Mouse (Mus musculus) liver, embryonic 14.5 days (tissue): ENCODE measurements around the gene Dnah5. TPM values are rescaled to one million over a fixed set of nuclear protein-coding genes. Genes with fewer than 3 reads are reported as not detected.

Experiments used
- ATAC-seq: fragments of 200-750 bp; cut with Nextera tagmentation; 2 replicates; pipeline ENCODE4 v1.8.0; 2017; ENCODE audit warnings: moderate number of reproducible peaks, mild to moderate bottlenecking, moderate library complexity; ENCODE audit not compliant: insufficient read depth
- DNase-seq, 3 experiments: peaks; one replicate each; pipeline ENCODE4 v3.0.0-alpha.2; 2012 to 2013; ENCODE audit warnings: low read depth in 3 of 3, low spot score in 3 of 3
- H3K27ac ChIP-seq: fragments of 300-500 bp; sonication (generic); 2 replicates; pipeline ENCODE4 v1.5.1; 2014; ENCODE audit warnings: moderate library complexity, mild to moderate bottlenecking, control low read depth, inconsistent platforms
- H3K27me3 ChIP-seq: fragments of 300-500 bp; sonication (generic); 2 replicates; pipeline ENCODE4 v1.6.1; 2014; ENCODE audit warnings: mild to moderate bottlenecking, low read length, moderate library complexity; ENCODE audit not compliant: control insufficient read depth, insufficient read depth
- H3K36me3 ChIP-seq: fragments of 300-500 bp; sonication (generic); replicated peaks from 2 replicates; pipeline ENCODE4 v1.6.1; 2014; ENCODE audit warnings: low read depth; ENCODE audit not compliant: control insufficient read depth, insufficient read depth
- H3K4me1 ChIP-seq, 2 experiments: fragments of 200-500 bp in 1 of 2; fragments of 300-500 bp in 1 of 2; sonication (generic) in 1 of 2; replicated peaks; 2 replicates each; pipeline ENCODE4 v1.6.1; 2012 to 2014; ENCODE audit warnings: antibody characterized with exemption in 1 of 2, inconsistent platforms in 1 of 2, low read length in 1 of 2; ENCODE audit not compliant: control insufficient read depth in 2 of 2, insufficient read depth in 2 of 2
- H3K4me2 ChIP-seq: fragments of 300-500 bp; sonication (generic); 2 replicates; pipeline ENCODE4 v1.6.1; 2014; ENCODE audit warnings: low read depth, mild to moderate bottlenecking, control low read depth, moderate library complexity
- H3K4me3 ChIP-seq, 2 experiments: fragments of 200-500 bp in 1 of 2; fragments of 300-500 bp in 1 of 2; sonication (generic) in 1 of 2; 2 replicates each; pipeline ENCODE4 v1.5.1; 2012 to 2014; ENCODE audit warnings: low read depth in 2 of 2, low read length in 2 of 2, mild to moderate bottlenecking in 2 of 2, control low read depth in 1 of 2, inconsistent platforms in 1 of 2, moderate library complexity in 1 of 2; ENCODE audit not compliant: insufficient read depth in 1 of 2
- H3K9ac ChIP-seq: fragments of 300-500 bp; sonication (generic); replicated peaks from 2 replicates; pipeline ENCODE4 v1.6.1; 2014; ENCODE audit warnings: mild to moderate bottlenecking, control low read depth, moderate library complexity
- H3K9me3 ChIP-seq: fragments of 300-500 bp; sonication (generic); 2 replicates; pipeline ENCODE4 v1.6.1; 2016; ENCODE audit warnings: low read length, mixed read lengths; ENCODE audit not compliant: control insufficient read depth
- CTCF ChIP-seq: IDR thresholded peaks from 2 replicates; pipeline ENCODE4 v1.5.1; 2016; ENCODE audit warnings: antibody characterized with exemption, low read depth, control low read depth
- EP300 ChIP-seq: IDR thresholded peaks from 2 replicates; pipeline ENCODE4 v1.6.1; 2016; ENCODE audit warnings: antibody characterized with exemption, low read depth
- WGBS: fragments of 180-500 bp; shearing (Covaris S2); extraction: QIAGEN DNeasy Blood & Tissue Kit; methylation state at CpG from one replicate; pipeline ENCODE4 v1.1.7; 2014; ENCODE audit not compliant: insufficient replicate concordance; 5-methylcytosine and 5-hydroxymethylcytosine counted together
- polyA plus RNA-seq, 2 experiments: library from polyadenylated mRNA; depleted of rRNA in 1 of 2; stranded (reverse) in 1 of 2; unstranded in 1 of 2; fragments of >200 nt; fragmentation: Nextera tagmentation in 1 of 2; extraction: Ambion mirVana in 1 of 2; gene quantifications; 2 replicates each; pipeline versions ENCODE4 v1.2.1 to v1.2.3; 2012 to 2014

Dnah5 gene
- polyA plus RNA-seq (2012; rRNA removed) (under 0.01 TPM in 1 of 2 replicates, not detected in the other), polyA plus RNA-seq (2014; fragmentation: Nextera tagmentation; extraction: Ambion mirVana) (not detected in 2 replicates)

DNA sequence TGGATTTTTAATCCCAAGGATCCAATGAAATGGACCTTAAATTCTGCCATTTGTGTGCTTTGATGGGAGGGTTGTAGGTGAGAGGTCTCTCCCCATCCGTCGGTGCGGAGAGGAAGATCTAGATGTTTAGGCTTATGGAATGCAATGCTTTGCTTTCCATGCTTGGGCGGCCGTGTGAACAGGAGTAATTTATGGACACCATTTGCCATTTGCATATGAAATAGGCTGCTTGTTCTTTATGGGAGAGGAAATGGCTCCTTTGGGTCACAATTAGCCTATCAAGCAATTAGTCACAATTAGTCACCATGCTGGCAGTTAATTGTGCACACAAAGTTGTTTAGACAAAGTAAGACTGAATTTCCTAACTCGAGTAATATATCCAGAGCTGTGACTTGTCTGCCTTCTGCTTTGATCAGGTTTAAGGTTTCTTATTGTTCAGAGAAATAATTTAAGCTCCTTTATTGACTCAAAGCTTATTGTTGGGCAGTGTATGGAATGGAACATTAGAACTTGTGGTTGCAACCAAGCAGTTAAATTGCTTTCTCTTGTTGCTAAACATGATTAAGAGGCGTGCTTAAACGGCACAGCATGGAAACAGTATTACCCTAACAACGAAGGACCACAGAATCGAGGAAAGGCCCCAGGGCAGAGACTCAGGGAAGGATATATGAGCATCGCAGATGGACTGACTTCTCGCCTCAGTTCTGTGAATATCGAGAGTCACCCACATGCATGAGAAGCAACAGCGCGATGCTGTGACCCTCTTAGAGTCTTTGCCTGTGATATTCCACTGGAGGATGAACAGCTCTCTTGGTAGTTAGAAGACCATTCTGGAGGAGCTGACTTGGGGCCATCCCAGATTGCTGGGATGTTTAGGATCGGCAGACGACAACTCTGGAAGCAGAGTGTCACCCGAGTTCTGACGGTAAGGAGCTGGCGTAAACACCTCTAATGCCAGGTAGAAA, at the start of gene Dnah5:
Gene Dnah5, plus strand, starts transcription at position 642 of the 965 bp plus-strand sequence.
- H3K9ac ChIP-seq, result no peak within 1 kb of the TSS
- 66% methylated on average over 20 of the region's 20 CpGs for WGBS
- H3K27me3 ChIP-seq, result no peaks in the 10 kb centered on the region

DNA sequence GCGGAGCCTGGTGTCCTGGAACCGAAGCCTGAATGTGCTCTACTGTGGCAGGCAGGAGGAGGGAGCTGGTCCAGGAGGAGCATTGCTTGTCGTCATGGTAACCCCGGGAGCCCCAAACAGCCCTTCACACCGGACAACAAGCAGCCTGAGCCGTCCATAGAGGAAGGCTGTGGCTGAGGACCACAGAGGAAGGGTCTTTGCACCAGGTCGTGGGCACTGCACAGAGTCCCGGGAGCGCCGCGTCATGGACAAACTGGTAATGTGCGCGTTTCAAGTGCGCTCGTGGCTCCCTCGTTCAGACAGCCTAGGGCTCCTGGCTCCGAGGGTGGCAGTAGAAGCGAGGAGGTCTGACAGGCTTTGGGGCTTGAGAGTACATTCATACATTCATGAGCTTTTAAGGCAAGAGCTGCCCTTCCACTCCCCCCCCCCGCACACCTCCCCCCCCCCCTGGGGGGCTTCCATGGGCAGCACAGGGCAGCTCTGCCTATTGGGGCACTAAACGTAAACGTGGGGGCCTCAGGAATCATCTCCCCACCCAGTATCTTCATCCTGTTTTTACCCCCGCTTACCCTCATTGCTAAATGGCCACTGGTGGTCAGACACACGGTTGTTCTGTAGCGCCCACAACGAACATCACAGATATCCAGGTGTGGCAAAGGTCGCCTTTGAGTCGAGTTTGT, 48.6 kb upstream of the Dnah5 start:
- Histone ChIP-seq H3K4me1 (0 out of 4 replicates have a peak, but pooled peaks cover 0 to 2% of the 10 kb centered on the region in 2 experiments), H3K9me3 (no peaks in the 10 kb centered on the region), H3K27ac (no peak overlapping the region), H3K9ac (no peak overlapping the region), H3K27me3 (no peaks in the 10 kb centered on the region), H3K4me2 (peak overlapping the region; percentile 26), H3K4me3 (no peak overlapping the region), H3K36me3 (no peaks in the 10 kb centered on the region)
- DNase-seq, result no peak
- 6% methylated on average over 27 of the region's 27 CpGs for WGBS
- no peak for TF ChIP-seq EP300
- peak; percentile 26; the same call in 1 of the 2 replicates for TF ChIP-seq CTCF
- no peak for ATAC-seq

More for the DNA sequence above, at the start of gene Dnah5:
- Histone ChIP-seq H3K27ac (no peak within 1 kb of the TSS), H3K4me2 (no peak within 1 kb of the TSS), H3K4me1 (no peaks in the 10 kb centered on the region), H3K36me3 (no peaks in the 10 kb centered on the region), H3K9me3 (no peaks in the 10 kb centered on the region), H3K4me3 (no peak within 1 kb of the TSS)
- TF ChIP-seq CTCF, result no peak
- TF ChIP-seq EP300, result no peak
- ATAC-seq (no peak), DNase-seq (no peak)

DNA sequence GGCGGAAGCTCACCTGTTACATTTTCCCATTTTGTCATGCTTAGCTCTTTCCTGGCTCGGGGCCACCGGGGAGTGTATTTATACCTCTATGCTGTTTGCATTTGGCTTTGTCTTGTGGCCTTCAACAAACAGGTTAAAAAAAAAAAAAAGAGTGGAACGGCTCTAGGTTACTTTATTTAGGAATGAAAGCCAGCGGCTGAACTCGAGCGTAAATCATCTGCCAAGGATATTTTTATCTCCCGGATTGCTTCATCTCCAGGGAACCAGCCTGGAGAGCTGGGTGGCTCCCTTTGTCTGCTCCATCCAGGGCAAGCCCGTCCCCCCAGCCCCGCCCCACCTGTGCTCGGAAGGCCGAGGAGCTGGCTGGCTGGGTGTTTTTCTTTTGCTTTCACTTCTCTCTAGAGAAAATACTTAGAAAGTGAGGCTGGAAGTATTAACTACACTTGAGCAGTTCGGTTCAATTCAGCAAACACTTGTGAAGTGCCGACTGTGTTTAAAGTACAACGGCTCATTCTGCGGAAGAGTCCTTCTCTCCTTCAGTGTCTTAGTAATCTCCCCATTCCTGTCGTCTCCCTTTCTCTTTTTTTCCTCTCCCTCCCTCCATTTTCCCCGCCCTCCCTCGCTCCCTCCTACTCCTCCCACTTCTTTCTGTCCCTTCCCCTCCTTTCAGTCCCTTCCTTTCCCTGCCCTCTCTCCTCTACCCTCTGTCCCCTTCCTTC, 44.6 kb upstream of the Dnah5 start:
- H3K4me2 ChIP-seq, result peak overlapping the region; percentile 50
- 3% methylated on average over 19 of the region's 19 CpGs for WGBS
- H3K36me3 ChIP-seq, result no peaks in the 10 kb centered on the region
- H3K27me3 ChIP-seq, result no peaks in the 10 kb centered on the region
- H3K4me3 ChIP-seq, result peak overlapping the region; percentile 50 to 73
- H3K27ac ChIP-seq, result no peak overlapping the region
- H3K4me1 ChIP-seq, result 0 out of 4 replicates have a peak, but pooled peaks cover 0 to 2% of the 10 kb centered on the region in 2 experiments
- no peaks in the 10 kb centered on the region for H3K9me3 ChIP-seq
- TF ChIP-seq EP300 (no peak), CTCF (no peak)
- H3K9ac ChIP-seq, result peak overlapping the region; percentile 34
- DNase-seq, result peak; percentile 10 to 18 (median 16)
- peak; percentile 61; the same call in 1 of the 2 replicates for ATAC-seq

DNA sequence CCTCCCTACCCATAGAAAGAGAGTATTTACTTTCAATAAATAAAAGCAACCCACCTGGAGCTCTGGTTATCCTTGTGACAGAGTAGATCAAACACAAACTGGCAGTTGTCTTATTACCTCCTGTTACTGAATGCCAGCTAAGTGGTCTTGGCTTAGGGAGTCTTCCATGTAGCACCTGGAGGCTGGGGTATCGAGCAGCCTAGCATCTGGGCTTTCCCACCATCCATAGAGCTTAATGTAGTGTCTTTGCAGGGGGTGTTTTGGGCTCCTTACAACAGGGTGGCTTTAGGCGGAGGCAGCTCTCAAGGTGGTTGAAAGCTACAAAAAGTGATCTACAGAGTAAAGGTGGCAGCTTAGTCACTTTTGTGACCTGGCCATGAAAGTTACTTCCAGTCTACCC, 41.3 kb upstream of the Dnah5 start:
- ATAC-seq, result no peak

More for the DNA sequence above, 41.3 kb upstream of the Dnah5 start:
- no peak overlapping the region for H3K4me2 ChIP-seq
- no peak overlapping the region for H3K27ac ChIP-seq
- H3K36me3 ChIP-seq, result no peaks in the 10 kb centered on the region
- no peaks in the 10 kb centered on the region for H3K4me1 ChIP-seq
- 40% methylated on average over 2 of the region's 2 CpGs for WGBS
- no peaks in the 10 kb centered on the region for H3K9me3 ChIP-seq
- no peaks in the 10 kb centered on the region for H3K27me3 ChIP-seq
- H3K4me3 ChIP-seq, result no peak overlapping the region
- no peak for DNase-seq
- no peak overlapping the region for H3K9ac ChIP-seq
- TF ChIP-seq CTCF (no peak), EP300 (no peak)
